Mouse (Mus musculus) lung, postnatal 4 days (tissue): ENCODE measurements around the gene Fbxl22.
A peak's percentile ranks its signal among the peaks of the same experiment; 100 is the strongest.

Experiments
- DNase-seq, 2 experiments: peaks; one replicate each; pipeline ENCODE4 v3.0.0; 2021

Gene Fbxl22

GRCm38 (mm10) chr9:66514256-66514770 lies at the start of gene Fbxl22:
TSS of gene Fbxl22 (minus strand) at chr9:66514593.
- DNase-seq, result peak; percentile 74 to 77

GRCm38 (mm10) chr9:66562215-66562614 lies 47.8 kb upstream of the Fbxl22 start:
- DNase-seq, result no peak

- DNase-seq, result no peak
Observed at GRCm38 (mm10) chr9:66561496-66561895, 47.1 kb upstream of the Fbxl22 start.

GRCm38 (mm10) chr9:66560728-66561127 lies 46.3 kb upstream of the Fbxl22 start:
- DNase-seq, result no peak

GRCm38 (mm10) chr9:66560295-66560694 lies 45.9 kb upstream of the Fbxl22 start:
- peak; percentile 49 to 50 for DNase-seq

GRCm38 (mm10) chr9:66558971-66559370 lies 44.6 kb upstream of the Fbxl22 start:
- no peak for DNase-seq

- DNase-seq, result no peak
Observed at GRCm38 (mm10) chr9:66542785-66543184, 28.4 kb upstream of the Fbxl22 start.

- DNase-seq, result no peak
Observed at GRCm38 (mm10) chr9:66521595-66521994, 7.2 kb upstream of the Fbxl22 start.

GRCm38 (mm10) chr9:66520299-66520698 lies 5.9 kb upstream of the Fbxl22 start:
- no peak for DNase-seq

GRCm38 (mm10) chr9:66518901-66519300 lies 4.5 kb upstream of the Fbxl22 start:
- DNase-seq, result no peak

- no peak for DNase-seq
Observed at GRCm38 (mm10) chr9:66518251-66518650, 3.9 kb upstream of the Fbxl22 start.

GRCm38 (mm10) chr9:66517746-66518145 lies 3.4 kb upstream of the Fbxl22 start:
- DNase-seq, result no peak

- no peak for DNase-seq
Observed at GRCm38 (mm10) chr9:66516296-66516940, 2.0 kb upstream of the Fbxl22 start.

- DNase-seq, result no peak
Observed at GRCm38 (mm10) chr9:66515680-66516210, 1.4 kb upstream of the Fbxl22 start.

- DNase-seq, result no peak
Observed at GRCm38 (mm10) chr9:66515115-66515514, 722 bp upstream of the Fbxl22 start.

- no peak for DNase-seq
Observed at GRCm38 (mm10) chr9:66513661-66514255, 635 bp downstream of the Fbxl22 start.

GRCm38 (mm10) chr9:66513150-66513549 lies 1.2 kb downstream of the Fbxl22 start:
- DNase-seq, result no peak

- peak; percentile 88 to 90 for DNase-seq
Observed at GRCm38 (mm10) chr9:66512351-66512671, 2.1 kb downstream of the Fbxl22 start.

- DNase-seq, result peak; percentile 95 to 98
Observed at GRCm38 (mm10) chr9:66511580-66512350, 2.6 kb downstream of the Fbxl22 start.

GRCm38 (mm10) chr9:66510944-66511343 lies 3.4 kb downstream of the Fbxl22 start:
- DNase-seq, result no peak

- no peak for DNase-seq
Observed at GRCm38 (mm10) chr9:66510351-66510841, 4.0 kb downstream of the Fbxl22 start.

GRCm38 (mm10) chr9:66508890-66509399 lies 5.4 kb downstream of the Fbxl22 start:
- DNase-seq, result no peak

GRCm38 (mm10) chr9:66507684-66508083 lies 6.7 kb downstream of the Fbxl22 start:
- DNase-seq, result no peak
